Mouse (Mus musculus): ENCODE data around the gene Nav2.

Gene Nav2

DNA sequence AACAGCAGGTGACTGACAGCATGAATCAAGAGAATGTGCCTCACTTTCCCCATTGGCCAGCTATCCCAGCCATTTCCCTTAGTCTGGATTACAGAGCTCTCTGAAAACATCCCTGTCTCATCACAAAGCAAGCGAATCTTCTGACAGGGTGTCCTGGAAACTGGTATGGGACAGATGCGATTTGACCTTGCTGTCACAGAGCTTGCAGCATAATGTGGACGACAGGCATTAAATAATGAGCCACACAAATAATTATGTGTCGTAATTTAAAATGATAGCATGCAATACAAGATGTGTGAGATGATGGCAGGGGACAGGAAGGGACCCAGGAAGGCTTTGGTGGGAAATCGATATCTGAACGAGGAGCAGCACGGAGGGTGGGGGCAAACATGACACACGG, 131.6 kb downstream of the Nav2 start:
- TF ChIP-seq CTCF (conservative IDR thresholded peaks at IDR 0.05; ENCODE audit: low read length) (no peak), NANOG (IDR thresholded peaks at IDR 0.05; ENCODE audit: borderline replicate concordance, low read length) (no peak)
- H3K4me1 ChIP-seq (replicated peaks; ENCODE audit: low read depth, low read length): peaks cover 3% of the 10 kb centered on the region; the same call in 1 of the 2 replicates
- no peaks in the 10 kb centered on the region for H3K27me3 ChIP-seq (ENCODE audit: insufficient read depth, low read length)
- H3K9me3 ChIP-seq (ENCODE audit: low read length): no peaks in the 10 kb centered on the region
- H3K4me3 ChIP-seq (replicated peaks; ENCODE audit: low read length): no peak overlapping the region
- H3K36me3 ChIP-seq (ENCODE audit: insufficient read depth, low read length): no peaks in the 10 kb centered on the region

- no peaks in the 10 kb centered on the region for H3K36me3 ChIP-seq (ENCODE audit: insufficient read depth, low read length)
- peaks cover 3% of the 10 kb centered on the region; the same call in 1 of the 2 replicates for H3K4me1 ChIP-seq (replicated peaks; ENCODE audit: low read depth, low read length)
- no peaks in the 10 kb centered on the region for H3K27me3 ChIP-seq (ENCODE audit: insufficient read depth, low read length)
- no peak overlapping the region for H3K4me3 ChIP-seq (replicated peaks; ENCODE audit: low read length)
- no peak for TF ChIP-seq NANOG (IDR thresholded peaks at IDR 0.05; ENCODE audit: borderline replicate concordance, low read length)
- TF ChIP-seq POU5F1 (IDR thresholded peaks at IDR 0.05; ENCODE audit: borderline replicate concordance, low read length): no peak
- no peak for TF ChIP-seq CTCF (conservative IDR thresholded peaks at IDR 0.05; ENCODE audit: low read length)
- H3K9me3 ChIP-seq (ENCODE audit: low read length): no peaks in the 10 kb centered on the region
Measured at GRCm38 (mm10) chr7:49041334-49042070, 133.0 kb downstream of the Nav2 start.

GRCm38 (mm10) chr7:49045499-49046346, 137.2 kb downstream of the Nav2 start:
- H3K27me3 ChIP-seq (ENCODE audit: insufficient read depth, low read length): peaks cover 7% of the 10 kb centered on the region; the same call in 1 of the 2 replicates
- H3K4me1 ChIP-seq (replicated peaks; ENCODE audit: low read depth, low read length): peaks cover 3% of the 10 kb centered on the region; the same call in 1 of the 2 replicates
- no peaks in the 10 kb centered on the region for H3K9me3 ChIP-seq (ENCODE audit: low read length)
- H3K36me3 ChIP-seq (ENCODE audit: insufficient read depth, low read length): no peaks in the 10 kb centered on the region
- TF ChIP-seq POU5F1 (IDR thresholded peaks at IDR 0.05; ENCODE audit: borderline replicate concordance, low read length) (no peak), CTCF (conservative IDR thresholded peaks at IDR 0.05; ENCODE audit: low read length) (no peak), NANOG (IDR thresholded peaks at IDR 0.05; ENCODE audit: borderline replicate concordance, low read length) (no peak)
- H3K4me3 ChIP-seq (replicated peaks; ENCODE audit: low read length): no peak overlapping the region

DNA sequence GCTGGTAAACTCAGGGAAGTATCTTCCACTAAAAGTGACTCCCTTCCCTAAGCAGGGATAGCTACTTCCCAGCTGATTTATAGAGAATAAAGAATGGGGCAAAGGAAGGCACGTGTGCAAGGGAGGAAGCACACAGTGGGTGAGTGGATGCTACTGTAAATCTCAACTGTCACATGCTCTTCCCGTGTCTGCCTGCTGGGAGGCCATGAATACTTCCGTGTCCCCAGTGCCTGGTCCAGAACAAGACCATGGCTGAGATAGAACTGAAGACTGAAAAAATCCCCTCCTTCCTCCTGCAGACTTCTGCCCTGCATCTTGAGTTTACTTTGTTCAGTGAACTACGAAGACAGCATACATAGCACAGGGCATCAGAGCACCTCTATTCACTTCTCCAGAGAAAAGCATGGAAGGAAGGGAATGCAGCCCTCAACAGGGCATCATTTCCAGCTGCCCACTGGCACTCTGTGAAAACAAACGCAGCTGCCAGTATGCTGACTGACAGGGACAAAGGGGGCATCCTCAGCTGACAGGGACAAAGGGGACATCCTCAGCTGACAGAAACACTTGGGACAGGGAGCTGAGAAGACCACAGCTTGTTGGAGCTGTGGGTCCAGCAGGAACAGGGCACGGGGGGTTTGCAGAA, 138.0 kb downstream of the Nav2 start:
- no peak overlapping the region for H3K4me3 ChIP-seq (replicated peaks; ENCODE audit: low read length)
- TF ChIP-seq CTCF (conservative IDR thresholded peaks at IDR 0.05; ENCODE audit: low read length) (no peak), POU5F1 (IDR thresholded peaks at IDR 0.05; ENCODE audit: borderline replicate concordance, low read length) (no peak), NANOG (IDR thresholded peaks at IDR 0.05; ENCODE audit: borderline replicate concordance, low read length) (no peak)
- no peaks in the 10 kb centered on the region for H3K36me3 ChIP-seq (ENCODE audit: insufficient read depth, low read length)
- H3K4me1 ChIP-seq (replicated peaks; ENCODE audit: low read depth, low read length): peaks cover 3% of the 10 kb centered on the region; the same call in 1 of the 2 replicates
- H3K27me3 ChIP-seq (ENCODE audit: insufficient read depth, low read length): peaks cover 7% of the 10 kb centered on the region; the same call in 1 of the 2 replicates
- no peaks in the 10 kb centered on the region for H3K9me3 ChIP-seq (ENCODE audit: low read length)

- Histone ChIP-seq H3K4me3 (replicated peaks; ENCODE audit: low read length) (no peak overlapping the region), H3K9me3 (ENCODE audit: low read length) (no peaks in the 10 kb centered on the region), H3K36me3 (ENCODE audit: insufficient read depth, low read length) (no peaks in the 10 kb centered on the region), H3K27me3 (ENCODE audit: insufficient read depth, low read length) (peaks cover 7% of the 10 kb centered on the region; the same call in 1 of the 2 replicates), H3K4me1 (replicated peaks; ENCODE audit: low read depth, low read length) (no peaks in the 10 kb centered on the region)
- TF ChIP-seq POU5F1 (IDR thresholded peaks at IDR 0.05; ENCODE audit: borderline replicate concordance, low read length) (no peak), CTCF (conservative IDR thresholded peaks at IDR 0.05; ENCODE audit: low read length) (no peak), NANOG (IDR thresholded peaks at IDR 0.05; ENCODE audit: borderline replicate concordance, low read length) (no peak)
Measured at GRCm38 (mm10) chr7:49047336-49047735, 138.8 kb downstream of the Nav2 start.

DNA sequence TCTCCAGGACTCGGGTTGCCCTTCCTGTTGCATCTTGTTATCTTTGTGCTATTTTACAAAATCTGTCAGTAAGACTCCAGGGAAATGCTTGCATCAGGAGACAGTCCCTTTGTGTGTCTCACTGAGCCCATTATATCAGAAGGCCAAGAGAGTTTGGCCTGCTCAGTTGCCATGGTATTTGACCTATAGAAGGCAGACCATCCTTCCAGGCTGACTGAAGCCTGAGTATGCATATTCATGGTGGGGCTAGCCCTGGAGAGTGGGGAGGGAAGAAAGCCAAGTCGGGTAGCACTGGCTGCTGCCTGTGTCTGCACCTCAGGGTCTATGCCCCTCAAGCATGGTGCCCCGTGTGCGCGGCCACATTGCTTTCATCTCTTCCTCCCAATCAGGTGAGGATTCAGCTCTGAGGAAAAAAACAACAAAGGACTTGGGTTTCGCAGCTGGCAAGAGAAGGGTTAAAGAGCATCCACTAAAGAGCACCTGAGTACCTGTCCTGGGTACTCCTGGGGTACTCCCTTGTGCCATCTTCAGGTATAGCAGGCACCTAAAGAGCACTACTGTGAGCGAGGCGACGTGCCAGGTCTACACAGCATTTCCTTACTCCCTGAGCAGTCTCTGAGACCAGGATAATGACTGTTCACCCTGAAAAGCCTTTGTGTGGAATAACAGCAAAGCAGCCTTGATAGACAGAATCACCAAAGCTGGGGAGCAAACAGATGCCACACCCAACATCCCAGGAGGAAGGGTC, 144.5 kb downstream of the Nav2 start:
- TF ChIP-seq CTCF (conservative IDR thresholded peaks at IDR 0.05; ENCODE audit: low read length): no peak
- TF ChIP-seq POU5F1 (IDR thresholded peaks at IDR 0.05; ENCODE audit: borderline replicate concordance, low read length): no peak
- no peak for TF ChIP-seq NANOG (IDR thresholded peaks at IDR 0.05; ENCODE audit: borderline replicate concordance, low read length)
- no peaks in the 10 kb centered on the region for H3K9me3 ChIP-seq (ENCODE audit: low read length)
- no peak overlapping the region for H3K4me3 ChIP-seq (replicated peaks; ENCODE audit: low read length)
- H3K27me3 ChIP-seq (ENCODE audit: insufficient read depth, low read length): no peaks in the 10 kb centered on the region
- H3K4me1 ChIP-seq (replicated peaks; ENCODE audit: low read depth, low read length): no peaks in the 10 kb centered on the region
- H3K36me3 ChIP-seq (ENCODE audit: insufficient read depth, low read length): no peaks in the 10 kb centered on the region

DNA sequence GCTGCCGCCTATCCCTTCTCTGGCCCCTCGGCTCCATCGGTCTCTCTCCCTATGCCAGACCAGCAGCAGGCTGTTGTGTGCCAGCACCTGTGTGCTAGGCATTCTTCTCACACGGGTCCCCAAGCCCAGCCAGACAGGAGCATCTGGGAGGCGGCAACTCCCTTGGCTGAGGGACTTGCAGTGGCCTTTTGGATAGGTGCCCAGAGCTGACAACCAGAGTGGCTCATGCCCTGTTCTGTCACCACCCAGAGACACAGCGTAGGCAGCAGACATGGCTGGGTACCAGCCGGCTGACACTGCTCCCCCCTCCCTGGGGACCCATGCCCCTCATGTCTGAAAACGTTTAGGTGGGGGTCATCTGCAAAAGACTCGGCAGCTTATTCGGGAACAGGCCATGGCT, 146.8 kb downstream of the Nav2 start:
- H3K36me3 ChIP-seq (ENCODE audit: insufficient read depth, low read length): no peaks in the 10 kb centered on the region
- H3K4me1 ChIP-seq (replicated peaks; ENCODE audit: low read depth, low read length): no peaks in the 10 kb centered on the region
- H3K9me3 ChIP-seq (ENCODE audit: low read length): no peaks in the 10 kb centered on the region
- H3K4me3 ChIP-seq (replicated peaks; ENCODE audit: low read length): no peak overlapping the region
- no peak for TF ChIP-seq CTCF (conservative IDR thresholded peaks at IDR 0.05; ENCODE audit: low read length)
- no peak for TF ChIP-seq POU5F1 (IDR thresholded peaks at IDR 0.05; ENCODE audit: borderline replicate concordance, low read length)
- no peak for TF ChIP-seq NANOG (IDR thresholded peaks at IDR 0.05; ENCODE audit: borderline replicate concordance, low read length)
- no peaks in the 10 kb centered on the region for H3K27me3 ChIP-seq (ENCODE audit: insufficient read depth, low read length)

Data from E14TG2a.4 (cell line).